Mouse (Mus musculus) heart, adult 11 months (tissue): ENCODE results near the gene 9430097D07Rik.
A peak's percentile ranks its signal among the peaks of the same experiment; 100 is the strongest.

Experiments
- DNase-seq: peaks from one replicate; pipeline ENCODE4 v3.0.0; 2022

9430097D07Rik gene

DNA sequence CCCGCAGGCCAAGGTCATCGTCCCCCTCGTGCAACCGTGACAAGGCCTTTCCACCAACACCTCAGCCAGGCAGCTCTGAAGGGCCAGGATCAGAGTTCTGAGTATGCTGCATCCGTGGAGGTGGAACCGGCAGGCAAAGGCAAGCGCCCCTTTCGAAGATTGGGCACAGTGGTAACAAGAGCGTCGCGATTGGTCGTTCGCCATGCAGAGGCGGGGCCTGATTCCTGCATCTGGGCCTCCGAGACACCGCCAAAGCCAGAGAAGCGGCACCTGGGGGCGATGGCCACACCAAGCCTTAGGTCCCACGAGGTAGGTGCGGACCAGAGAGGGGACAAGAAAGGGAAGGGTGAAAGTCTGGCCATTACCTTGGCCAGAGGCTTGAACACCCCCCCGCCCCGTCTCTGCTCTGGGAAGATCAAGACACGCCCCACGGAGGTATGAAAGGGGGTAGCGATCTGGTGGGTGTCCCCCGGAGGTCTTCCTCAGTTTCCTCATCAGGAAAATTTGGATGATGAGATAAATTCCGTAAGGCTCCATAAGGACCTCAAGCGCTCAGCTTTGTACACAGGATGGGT is at the start of gene 9430097D07Rik:
TSS of gene 9430097D07Rik (minus strand) at position 99 of the 575 bp plus-strand sequence.
- peak; percentile 92 for DNase-seq

DNA sequence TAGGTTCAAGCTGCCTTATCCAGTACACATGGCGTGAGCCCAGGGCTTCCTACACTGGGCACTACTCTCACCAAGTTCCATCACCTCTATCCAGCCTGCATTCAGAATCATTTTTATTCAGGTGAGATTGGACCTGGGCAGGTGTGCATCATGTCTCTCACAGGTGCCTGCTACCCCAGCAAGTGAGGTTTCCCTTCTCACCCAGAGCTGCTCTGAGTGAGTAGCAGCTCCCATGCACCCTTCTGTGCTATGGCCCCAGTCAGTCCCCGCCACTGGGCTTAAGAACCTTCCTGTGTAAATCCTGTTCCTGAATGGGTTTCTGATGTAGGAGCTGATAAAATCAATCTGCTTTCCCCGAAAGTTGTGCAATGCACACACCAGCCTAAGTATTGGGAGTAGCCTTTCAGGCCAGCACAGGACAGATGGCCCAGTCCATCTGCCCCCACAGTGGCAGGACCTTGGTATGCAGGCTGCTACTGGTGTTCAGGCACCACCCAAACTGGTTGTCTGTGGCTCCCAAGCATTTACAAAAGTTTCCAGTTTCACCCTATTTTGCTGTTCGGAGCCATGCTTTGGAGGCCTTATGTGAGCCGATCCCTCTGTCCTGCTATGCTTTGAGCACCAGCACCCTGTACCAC is 48.7 kb upstream of the 9430097D07Rik start:
- peak; percentile 91 for DNase-seq

DNA sequence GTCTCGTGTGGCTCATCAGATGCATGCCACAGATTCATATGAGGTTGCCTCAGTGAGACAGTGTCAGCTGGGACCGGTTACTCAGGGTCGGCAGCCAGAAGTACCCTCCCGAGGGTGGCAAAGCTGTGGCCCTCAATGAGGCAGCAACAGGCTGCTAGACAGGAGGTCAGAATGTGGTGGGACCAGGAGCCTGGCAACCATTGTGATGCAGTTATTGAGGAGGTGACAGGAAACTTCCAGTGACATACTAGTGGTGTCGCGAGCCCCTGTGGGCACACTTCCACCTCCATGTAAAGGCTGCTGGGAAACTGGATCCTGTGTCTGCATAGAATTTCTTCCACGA is 46.0 kb upstream of the 9430097D07Rik start, which contains the start of gene Ak1:
TSS of gene Ak1 (plus strand) at position 242 of the 343 bp plus-strand sequence.
- no peak for DNase-seq

DNA sequence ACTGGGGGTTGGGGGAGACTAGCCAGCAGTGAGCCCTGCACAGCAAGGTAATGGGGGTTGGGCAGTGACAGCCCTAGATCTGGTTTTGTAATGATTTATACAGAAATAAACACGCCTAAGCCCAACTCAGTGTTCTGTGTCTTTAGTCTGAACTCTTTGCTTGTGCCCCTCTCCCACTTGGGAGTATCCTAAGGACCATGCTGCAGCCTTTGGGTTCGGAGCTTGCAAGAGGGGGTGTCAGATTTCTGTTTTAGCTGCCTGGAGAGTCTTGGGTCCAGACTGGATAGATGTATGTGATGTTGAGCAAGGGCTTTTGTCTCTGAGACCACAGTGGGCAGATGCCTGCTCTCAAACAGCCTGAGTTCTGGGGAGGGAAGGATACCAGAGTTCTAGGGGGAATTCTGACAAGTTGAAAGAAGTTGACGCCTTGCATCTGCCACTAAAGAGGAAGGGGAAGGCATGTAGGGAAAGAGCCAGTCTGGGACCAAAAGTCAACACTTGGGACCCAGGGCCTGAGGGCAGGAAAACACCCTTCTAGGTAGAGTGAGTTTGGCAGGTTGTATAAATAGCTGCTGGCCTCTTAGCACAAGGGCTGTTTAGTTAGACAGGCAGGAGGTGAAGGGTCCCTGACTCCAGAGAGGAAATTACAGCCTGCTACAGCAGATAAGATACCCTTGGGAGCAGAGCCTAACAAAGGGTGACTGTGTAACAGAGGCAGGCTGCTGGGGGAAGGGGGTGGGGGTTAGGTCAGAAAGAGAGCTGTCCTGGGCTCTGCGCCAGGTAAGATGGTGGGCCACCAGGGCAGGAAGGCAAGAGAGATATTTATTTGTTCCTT is 45.4 kb upstream of the 9430097D07Rik start:
- DNase-seq = peak; percentile 99

DNA sequence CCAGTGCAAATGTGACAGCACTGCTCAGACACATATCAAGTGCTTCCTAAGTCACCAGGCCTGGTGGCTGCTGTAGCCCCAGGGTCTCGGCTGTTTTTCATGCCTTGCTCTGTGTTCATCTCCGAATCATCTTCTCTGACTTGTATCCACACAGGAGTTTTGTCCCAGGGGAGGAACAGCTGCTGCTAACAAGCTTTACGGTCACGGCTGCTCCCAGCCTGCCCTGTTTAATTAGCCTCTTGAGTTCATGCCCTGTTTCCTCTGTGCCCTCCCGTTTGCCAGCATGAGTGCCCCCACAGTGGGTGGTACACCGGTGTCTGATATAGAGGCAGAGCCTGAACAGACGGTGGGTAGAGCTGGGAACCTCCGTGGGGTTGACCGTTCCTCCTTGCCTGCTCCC is 42.6 kb upstream of the 9430097D07Rik start:
- no peak for DNase-seq

DNA sequence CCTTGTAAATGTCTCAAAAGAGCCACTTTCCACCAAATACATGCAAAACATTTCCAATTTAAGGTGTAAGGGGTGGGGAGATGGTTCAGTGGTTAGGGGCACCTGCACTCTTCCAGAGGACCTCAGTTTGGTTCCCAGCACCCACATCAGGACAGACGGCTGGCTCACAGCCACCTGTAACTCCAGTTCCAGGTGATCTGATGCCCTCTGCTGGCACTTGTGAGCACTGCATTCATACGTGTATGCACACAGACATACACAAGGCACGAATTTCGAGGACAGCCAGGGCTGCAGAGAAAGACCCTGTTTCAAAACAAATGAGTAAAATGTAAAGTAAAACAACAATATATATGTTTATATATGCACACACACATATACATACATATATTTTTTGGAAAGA is 42.1 kb upstream of the 9430097D07Rik start:
- DNase-seq = no peak

DNA sequence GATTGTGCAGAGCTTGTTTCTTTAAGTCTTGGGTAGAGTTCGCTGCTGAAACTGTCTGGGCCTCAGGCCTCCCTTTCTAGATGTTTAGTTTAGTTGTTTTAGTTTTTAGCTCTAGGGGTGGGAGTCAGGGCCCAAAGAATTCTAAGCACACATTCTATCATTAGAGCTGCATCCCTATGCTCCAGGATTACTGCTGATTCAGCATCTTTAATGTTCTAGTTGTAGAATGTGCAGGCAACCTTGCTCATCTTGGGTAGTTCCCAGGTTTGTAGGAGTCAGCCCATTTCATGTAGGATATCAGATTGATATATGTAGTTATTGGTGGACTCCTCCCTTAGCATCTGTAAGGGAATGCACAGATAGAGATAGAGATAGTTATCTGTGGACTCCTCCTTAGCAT is 41.6 kb upstream of the 9430097D07Rik start:
- DNase-seq = no peak

DNA sequence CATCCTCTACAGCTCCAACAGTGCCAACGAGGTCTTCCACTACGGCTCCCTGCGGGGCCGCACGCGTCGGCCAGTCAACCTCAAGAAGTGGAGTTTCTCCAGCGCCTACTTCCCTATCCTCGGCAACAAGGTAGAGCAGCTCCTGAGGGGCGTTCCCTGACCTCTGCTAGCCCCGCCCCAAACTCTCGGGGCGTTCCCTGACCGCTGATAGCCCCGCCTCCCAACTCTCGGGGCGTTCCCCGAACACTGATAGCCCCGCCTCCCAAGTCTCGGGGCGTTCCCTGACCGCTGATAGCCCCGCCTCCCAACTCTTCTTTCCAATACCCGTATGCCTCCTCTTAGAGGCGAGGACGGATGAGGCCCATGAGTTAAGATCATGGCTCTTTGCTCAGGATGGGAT is 36.8 kb upstream of the 9430097D07Rik start:
- no peak for DNase-seq

DNA sequence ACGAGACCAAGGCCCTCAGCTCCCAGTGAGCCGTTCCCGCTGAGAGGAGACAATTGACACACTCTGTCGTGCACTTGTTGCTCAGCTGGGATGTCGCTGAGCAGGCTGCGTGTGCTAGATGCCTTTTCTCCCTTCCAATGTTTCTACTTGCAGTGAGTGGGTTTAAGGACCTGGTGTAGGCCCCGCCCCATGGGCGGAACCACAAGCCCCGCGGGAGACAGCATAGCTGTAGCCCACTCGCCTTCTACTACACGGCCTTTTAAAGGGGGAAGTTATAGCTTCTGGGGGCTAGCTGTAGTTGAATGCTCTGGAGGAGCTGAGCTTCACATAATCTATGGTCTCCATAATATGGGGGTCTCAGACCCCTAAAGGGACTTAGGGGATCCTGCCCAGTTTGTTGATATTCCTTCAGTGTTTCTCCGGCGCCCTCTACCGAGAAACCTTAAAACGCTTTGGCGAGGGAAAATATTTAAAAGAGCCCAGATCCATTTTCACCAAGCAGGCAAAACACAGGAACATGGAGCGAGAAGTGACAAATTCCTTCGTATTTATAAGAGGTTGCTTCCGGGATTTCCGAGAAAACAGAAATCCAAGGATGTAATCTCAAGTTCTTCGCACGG is 35.2 kb upstream of the 9430097D07Rik start:
- DNase-seq = peak; percentile 96

DNA sequence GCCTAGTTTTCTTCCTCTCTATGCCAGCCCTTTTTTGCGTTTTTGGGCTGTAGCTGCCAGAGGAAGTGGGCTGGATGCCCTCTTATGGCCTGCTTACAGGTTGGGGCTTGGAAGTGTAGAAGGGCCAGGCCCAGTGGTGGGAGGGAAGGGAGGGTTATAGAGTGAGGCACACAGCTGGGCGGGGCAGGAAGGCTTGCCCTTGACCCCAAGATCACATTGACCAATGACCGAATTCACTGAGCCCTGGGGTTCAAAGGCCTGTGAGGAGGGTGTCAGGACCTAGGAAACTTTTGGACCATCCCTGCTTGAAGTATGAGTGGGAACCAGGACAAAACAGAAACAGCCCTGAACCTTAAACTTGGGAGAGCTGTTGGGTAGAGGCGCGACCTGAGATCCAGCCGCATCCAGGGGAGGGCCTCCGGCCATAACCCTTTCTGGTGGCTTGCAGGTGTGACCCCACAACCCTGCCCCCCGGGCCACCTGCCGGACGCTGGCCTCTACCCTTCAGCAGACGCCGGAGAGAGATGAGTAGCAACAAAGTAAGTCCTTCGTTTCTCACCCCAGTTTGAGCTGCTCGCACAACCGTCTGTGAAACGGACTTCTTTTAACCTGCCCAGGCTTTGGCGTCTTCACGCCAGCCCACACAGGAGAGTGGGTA is 33.4 kb upstream of the 9430097D07Rik start:
- no peak for DNase-seq

DNA sequence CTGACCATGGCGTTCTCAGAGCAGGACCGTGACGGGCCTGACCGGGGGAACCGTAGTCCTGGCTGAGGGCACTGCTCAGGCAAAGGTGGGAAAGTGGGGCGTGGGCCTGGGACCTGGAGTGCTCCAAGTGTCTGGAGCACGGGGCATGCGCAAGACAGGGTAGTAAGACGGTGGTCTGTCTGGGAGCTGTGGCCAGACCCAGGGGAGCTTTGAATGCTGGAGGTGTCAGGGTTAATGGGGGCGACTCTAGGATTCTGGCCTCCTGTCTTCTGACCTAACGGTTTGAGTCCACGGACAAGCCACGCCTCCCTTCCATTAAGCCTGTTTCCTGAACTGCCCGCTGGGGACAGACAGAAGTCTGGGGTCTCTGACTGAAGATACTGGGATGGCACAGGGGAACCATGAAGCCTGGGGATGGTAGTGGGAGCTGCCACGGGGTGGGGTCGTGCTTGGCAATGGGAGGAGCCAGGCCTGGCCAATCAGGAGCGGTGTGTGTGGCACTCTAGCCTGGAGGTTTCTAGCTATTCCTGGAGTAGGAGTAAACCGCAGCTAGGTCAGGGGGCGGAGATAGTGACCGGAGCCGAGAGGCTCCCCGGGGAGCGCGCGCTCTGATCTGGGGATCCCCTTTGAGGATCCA is 32.8 kb upstream of the 9430097D07Rik start:
- peak; percentile 100 for DNase-seq

DNA sequence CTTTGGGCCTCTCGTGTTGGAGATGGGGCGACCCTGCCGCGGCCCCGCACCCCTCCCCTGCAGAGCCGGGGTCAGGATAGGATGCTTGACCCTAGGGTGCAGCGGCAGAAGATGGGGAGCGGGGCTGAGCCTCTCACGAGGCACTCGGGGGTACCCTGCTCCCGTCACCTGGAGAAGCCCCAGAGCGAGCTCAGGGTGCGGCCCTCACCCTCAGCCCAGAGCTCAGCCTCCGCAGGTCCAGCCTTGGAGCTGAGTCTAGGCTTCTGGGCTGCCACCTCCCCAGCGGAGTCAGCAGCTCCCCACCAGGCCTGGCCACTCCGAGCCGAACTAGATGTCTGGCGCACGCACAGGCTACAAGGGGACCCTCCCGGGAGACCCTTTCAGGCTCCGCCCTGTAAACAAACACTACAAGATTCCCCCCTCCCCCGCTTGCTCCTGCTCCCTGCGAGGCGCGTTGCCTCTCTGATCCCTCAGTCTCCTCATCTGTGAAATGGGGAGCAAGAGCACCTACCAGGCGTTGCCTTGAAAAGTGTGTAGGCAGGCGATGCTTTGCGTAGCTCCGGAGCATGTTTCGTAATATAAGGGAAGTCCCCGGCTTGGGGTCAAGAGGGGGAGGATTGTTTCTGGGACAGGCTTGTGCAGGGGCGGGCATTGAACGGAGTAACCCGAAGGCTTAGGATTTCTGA is 31.9 kb upstream of the 9430097D07Rik start:
- DNase-seq = peak; percentile 97

DNA sequence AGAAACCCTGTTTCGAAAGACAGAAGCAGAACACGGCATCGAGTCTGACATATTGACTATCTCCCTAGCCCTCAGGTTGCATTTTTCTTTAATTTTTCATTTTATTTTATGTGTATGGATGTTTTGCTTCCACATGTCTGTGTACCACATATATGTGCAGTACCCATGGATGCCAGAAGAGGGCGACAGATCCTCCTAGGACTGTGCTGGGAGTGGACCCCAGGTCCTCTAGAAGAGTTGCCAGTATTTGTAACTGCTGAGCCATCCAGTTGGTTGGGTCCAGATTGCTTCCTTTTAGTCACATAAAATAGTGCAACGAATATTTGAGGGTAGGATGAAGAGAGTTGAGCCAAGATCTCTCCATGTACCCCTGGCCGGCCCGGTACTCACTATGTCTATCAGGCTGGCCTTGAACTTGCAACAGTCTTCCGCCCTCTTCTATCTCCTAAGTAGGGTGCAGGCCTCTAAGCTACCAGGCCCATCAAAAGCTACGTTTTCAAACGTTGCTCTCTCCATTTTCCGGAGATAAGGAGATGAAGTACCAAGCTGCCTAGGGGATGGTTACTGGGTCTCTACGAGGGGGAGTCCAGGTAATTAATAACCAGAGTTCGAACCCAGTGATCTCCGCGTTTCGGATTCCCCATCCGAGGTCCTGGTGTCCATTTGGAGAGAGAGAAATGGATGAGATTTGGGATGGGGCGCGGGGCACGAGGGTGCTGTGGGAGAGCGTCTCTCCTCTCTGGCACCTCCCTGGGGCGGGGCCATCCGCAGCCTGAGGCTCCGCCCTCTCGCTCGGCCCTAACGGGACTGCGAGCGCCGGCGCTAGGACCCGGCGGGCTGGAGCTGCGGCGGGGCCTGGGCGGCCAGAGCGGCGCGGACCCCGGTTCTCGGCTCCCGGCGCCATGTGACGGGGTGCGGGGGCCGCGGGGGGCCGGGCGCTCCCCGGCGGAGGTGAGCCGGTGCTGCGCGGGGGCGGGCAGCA is 31.0 kb upstream of the 9430097D07Rik start:
- DNase-seq = peak; percentile 99

DNA sequence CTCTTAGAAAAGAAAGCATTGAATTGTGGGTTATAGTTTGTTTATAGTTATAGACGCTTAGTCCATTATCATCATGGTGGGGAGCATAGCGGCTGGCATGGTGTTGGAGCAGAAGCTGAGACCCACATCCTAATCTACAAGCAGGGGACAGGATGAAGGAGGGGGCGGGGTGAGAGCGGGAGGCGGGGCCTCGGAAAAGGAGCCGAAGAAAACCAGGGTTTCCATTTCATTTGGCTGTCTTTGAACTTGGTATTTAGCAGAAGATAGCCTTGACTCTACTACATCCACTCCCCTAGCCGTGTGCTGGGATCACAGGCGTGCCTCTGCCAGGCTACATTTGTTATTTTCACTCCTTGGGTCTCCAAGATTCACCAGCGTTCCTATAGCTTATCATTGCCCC is 29.1 kb upstream of the 9430097D07Rik start:
- no peak for DNase-seq

DNA sequence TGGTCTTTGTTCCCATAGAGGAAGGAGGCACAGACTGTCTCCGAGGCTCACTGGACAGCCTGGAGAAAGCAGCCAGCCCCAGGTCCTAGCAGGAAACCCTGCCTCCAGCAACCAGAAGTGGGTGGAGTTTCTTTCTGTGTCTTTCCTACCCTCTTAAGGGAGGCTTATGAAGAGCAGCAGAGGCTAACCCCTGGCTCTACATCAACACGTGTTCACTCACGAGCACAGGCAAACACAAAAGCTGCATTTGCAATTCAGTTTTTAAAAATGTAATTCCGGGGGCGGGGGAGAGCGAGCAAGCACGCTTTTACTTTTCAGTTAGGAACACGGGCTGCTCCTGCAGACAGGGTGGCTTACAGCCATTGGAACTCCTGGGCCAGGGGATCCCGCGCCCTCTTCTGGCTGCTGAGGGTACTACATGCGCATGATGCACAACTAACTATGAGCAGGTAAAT is 27.1 kb upstream of the 9430097D07Rik start:
- DNase-seq = peak; percentile 99

DNA sequence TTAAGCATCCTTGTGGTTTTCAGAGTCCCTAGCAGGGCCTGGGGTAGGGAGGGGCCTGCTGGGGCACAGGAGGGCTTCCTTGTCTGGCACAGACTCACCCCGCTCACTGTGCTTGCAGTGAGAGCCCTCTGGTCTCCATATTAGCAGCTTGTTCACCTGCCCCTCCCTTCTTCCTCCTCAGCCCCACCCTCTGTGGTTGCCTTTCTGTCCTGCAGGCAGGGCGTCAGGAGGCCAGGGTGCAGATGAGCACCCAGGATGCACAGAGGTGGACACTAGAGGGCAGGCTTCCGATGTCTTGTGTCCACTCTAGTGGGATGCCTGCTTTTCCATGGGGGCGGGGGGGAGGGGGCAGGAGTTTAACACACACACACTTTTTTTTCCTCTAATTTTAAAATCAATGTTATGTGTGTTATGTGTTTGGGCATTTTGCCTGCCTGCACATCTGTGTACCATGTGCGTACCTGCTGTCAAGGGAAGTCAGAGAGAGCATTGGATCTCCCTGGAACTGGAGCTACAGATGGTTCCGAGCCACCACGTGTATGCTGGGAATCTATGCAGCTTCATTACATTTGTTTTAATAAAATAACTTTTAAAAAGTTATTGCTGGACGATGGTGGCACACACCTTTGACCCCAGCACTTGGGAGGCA is 26.1 kb upstream of the 9430097D07Rik start:
- peak; percentile 97 for DNase-seq

DNA sequence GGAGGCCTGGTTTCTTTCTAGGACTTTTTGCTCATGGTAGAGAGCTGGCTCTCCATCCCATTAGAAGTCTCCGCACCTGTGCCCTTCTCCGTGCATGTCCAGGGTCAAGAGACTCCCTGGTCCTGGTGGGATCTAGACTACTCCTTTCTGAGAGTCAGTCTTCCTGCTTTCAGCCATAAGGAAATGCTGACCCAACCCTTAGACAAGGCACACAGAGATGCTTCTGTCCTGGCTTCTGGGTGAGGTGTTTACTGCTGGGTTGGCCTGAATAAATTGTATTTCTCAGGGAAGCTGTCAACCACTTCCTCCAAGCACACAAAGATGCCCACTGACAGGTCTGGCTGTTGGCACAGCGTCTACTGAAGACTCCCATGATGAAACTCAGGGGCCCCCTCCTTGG is 23.9 kb upstream of the 9430097D07Rik start, which contains the start of gene St6galnac6:
TSS of gene St6galnac6 (plus strand) at position 301 of the 400 bp plus-strand sequence.
- no peak for DNase-seq

DNA sequence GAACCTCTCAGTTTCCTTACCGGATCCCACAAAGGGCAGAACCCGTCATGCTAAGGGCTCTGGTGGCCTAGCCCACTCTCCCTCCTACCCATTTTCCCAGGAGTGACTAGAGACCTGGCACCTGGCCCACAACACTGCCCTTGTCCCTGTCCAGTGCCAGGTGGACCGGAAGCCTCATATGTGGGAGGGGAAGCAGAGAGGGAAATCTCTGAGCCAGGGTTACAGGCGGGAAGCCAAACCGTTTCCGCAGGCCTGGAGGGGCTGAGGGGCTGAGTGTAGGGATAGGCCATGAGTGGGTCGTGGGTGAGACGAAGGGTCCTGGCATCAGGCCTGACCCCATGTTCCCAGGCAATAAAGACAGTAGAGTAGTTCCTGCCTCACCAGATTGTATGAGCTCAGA is 23.0 kb upstream of the 9430097D07Rik start:
- peak; percentile 98 for DNase-seq

DNA sequence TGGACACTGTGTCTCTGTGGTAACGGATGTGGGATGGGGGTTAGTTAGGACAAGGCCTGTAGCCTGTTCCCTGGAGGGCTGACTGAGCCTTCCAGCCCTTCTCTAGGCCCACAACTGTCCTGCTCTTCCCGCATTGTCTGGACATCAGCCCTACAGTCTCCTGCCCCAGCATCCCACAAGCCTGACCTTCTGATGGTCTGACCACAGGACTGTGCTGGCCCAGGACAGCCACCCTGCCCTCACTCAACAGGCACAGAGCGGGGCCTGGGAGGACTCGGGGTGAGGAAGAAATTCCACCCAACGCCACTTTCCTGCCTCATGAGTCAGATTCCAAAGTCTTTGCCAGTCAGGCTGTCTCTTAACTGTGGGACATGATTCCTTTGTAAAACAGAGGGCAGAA is 22.2 kb upstream of the 9430097D07Rik start:
- peak; percentile 94 for DNase-seq

DNA sequence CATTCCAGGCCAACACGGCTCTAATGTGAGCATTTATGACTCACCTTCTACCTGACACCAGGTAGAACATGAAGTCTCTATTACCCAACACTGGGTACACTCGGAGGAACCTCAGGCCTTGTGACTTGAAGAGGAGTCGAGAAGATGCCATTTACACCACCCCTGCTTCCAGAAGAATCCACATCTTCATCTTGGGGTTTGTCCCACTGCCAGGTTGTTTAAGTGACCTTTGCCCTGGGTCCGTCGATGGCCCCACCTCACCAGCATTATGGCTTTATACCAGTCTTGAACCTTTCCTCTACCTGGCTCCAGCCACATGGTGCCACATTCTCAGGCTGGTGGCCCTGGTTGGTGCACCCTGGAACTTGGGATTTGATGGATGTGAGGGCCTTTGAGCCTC is 21.8 kb upstream of the 9430097D07Rik start:
- DNase-seq = no peak
